Mouse (Mus musculus): ENCODE measurements at regions not wholly inside any gene's neighbourhood (a gene's known extent, or its start where the extent isn't known, plus 50 kb on each side); places are given as distances from the start of the nearest gene placed in this dataset.
"Not testable (repeated sequence)": the region's sequence is repeated elsewhere in the genome, so short reads cannot be mapped to it uniquely, and the experiment has no call there.

- no peaks in the 10 kb centered on the region for H3K4me1 ChIP-seq (ENCODE audit: control insufficient read depth, insufficient read depth, insufficient read length, low read length)
- H3K4me3 ChIP-seq (ENCODE audit: insufficient read depth, low read depth, low read length): no peak overlapping the region
- H3K27ac ChIP-seq (replicated peaks; ENCODE audit: low read depth, low read length): no peak overlapping the region
Measured at GRCm38 (mm10) chr16:55758707-55759067, 80.0 kb downstream of the Nfkbiz start.

- Histone ChIP-seq H3K27ac (replicated peaks; ENCODE audit: low read depth, low read length) (no peak overlapping the region), H3K4me3 (ENCODE audit: insufficient read depth, low read depth, low read length) (no peak overlapping the region), H3K4me1 (ENCODE audit: control insufficient read depth, insufficient read depth, insufficient read length, low read length) (no peaks in the 10 kb centered on the region)
Measured at GRCm38 (mm10) chr16:55757952-55758706, 80.6 kb downstream of the Nfkbiz start.

GRCm38 (mm10) chr16:55757422-55757815, 81.3 kb downstream of the Nfkbiz start:
- not testable (repeated sequence) for H3K4me1 ChIP-seq (ENCODE audit: control insufficient read depth, insufficient read depth, insufficient read length, low read length)

GRCm38 (mm10) chr16:55756764-55757421, 81.8 kb downstream of the Nfkbiz start:
- Histone ChIP-seq H3K4me3 (ENCODE audit: insufficient read depth, low read depth, low read length) (no peak overlapping the region), H3K4me1 (ENCODE audit: control insufficient read depth, insufficient read depth, insufficient read length, low read length) (no peaks in the 10 kb centered on the region), H3K27ac (replicated peaks; ENCODE audit: low read depth, low read length) (no peak overlapping the region)

More at GRCm38 (mm10) chr16:55757422-55757815, 81.3 kb downstream of the Nfkbiz start:
- not testable (repeated sequence) for H3K27ac ChIP-seq (replicated peaks; ENCODE audit: low read depth, low read length); H3K4me3 ChIP-seq (ENCODE audit: insufficient read depth, low read depth, low read length)

GRCm38 (mm10) chr16:55755309-55755832, 83.3 kb downstream of the Nfkbiz start:
- H3K27ac ChIP-seq (replicated peaks; ENCODE audit: low read depth, low read length): no peak overlapping the region
- H3K4me1 ChIP-seq (ENCODE audit: control insufficient read depth, insufficient read depth, insufficient read length, low read length): no peaks in the 10 kb centered on the region
- H3K4me3 ChIP-seq (ENCODE audit: insufficient read depth, low read depth, low read length): no peak overlapping the region

GRCm38 (mm10) chr16:55754092-55754763, 84.5 kb downstream of the Nfkbiz start:
- Histone ChIP-seq H3K4me1 (ENCODE audit: control insufficient read depth, insufficient read depth, insufficient read length, low read length) (no peaks in the 10 kb centered on the region), H3K27ac (replicated peaks; ENCODE audit: low read depth, low read length) (peak overlapping the region; percentile 72)

GRCm38 (mm10) chr16:55753380-55753779, 85.3 kb downstream of the Nfkbiz start:
- no peak overlapping the region for H3K27ac ChIP-seq (replicated peaks; ENCODE audit: low read depth, low read length)
- H3K4me3 ChIP-seq (ENCODE audit: insufficient read depth, low read depth, low read length): no peak overlapping the region
- no peaks in the 10 kb centered on the region for H3K4me1 ChIP-seq (ENCODE audit: control insufficient read depth, insufficient read depth, insufficient read length, low read length)

More at GRCm38 (mm10) chr16:55754092-55754763, 84.5 kb downstream of the Nfkbiz start:
- H3K4me3 ChIP-seq (ENCODE audit: insufficient read depth, low read depth, low read length): 0 out of 2 replicates have a peak overlapping the region, but pooled peaks have one; percentile 12

- Histone ChIP-seq H3K27ac (replicated peaks; ENCODE audit: low read depth, low read length) (peak overlapping the region; percentile 21), H3K4me1 (ENCODE audit: control insufficient read depth, insufficient read depth, insufficient read length, low read length) (no peaks in the 10 kb centered on the region), H3K4me3 (ENCODE audit: insufficient read depth, low read depth, low read length) (no peak overlapping the region)
Measured at GRCm38 (mm10) chr16:55747250-55747649, 91.4 kb downstream of the Nfkbiz start.

- no peaks in the 10 kb centered on the region for H3K4me1 ChIP-seq (ENCODE audit: control insufficient read depth, insufficient read depth, insufficient read length, low read length)
- no peak overlapping the region for H3K27ac ChIP-seq (replicated peaks; ENCODE audit: low read depth, low read length)
- no peak overlapping the region for H3K4me3 ChIP-seq (ENCODE audit: insufficient read depth, low read depth, low read length)
Measured at GRCm38 (mm10) chr16:55746159-55746558, 92.5 kb downstream of the Nfkbiz start.

GRCm38 (mm10) chr16:55745094-55745493, 93.6 kb downstream of the Nfkbiz start:
- no peaks in the 10 kb centered on the region for H3K4me1 ChIP-seq (ENCODE audit: control insufficient read depth, insufficient read depth, insufficient read length, low read length)
- H3K4me3 ChIP-seq (ENCODE audit: insufficient read depth, low read depth, low read length): no peak overlapping the region
- no peak overlapping the region for H3K27ac ChIP-seq (replicated peaks; ENCODE audit: low read depth, low read length)

- H3K4me1 ChIP-seq (ENCODE audit: control insufficient read depth, insufficient read depth, insufficient read length, low read length): no peaks in the 10 kb centered on the region
- no peak overlapping the region for H3K4me3 ChIP-seq (ENCODE audit: insufficient read depth, low read depth, low read length)
- H3K27ac ChIP-seq (replicated peaks; ENCODE audit: low read depth, low read length): no peak overlapping the region
Measured at GRCm38 (mm10) chr16:55741099-55741863, 97.4 kb downstream of the Nfkbiz start.

GRCm38 (mm10) chr16:55738741-55739140, 100.0 kb downstream of the Nfkbiz start:
- Histone ChIP-seq H3K4me3 (ENCODE audit: insufficient read depth, low read depth, low read length) (no peak overlapping the region), H3K4me1 (ENCODE audit: control insufficient read depth, insufficient read depth, insufficient read length, low read length) (no peaks in the 10 kb centered on the region), H3K27ac (replicated peaks; ENCODE audit: low read depth, low read length) (no peak overlapping the region)

- H3K4me1 ChIP-seq (ENCODE audit: control insufficient read depth, insufficient read depth, insufficient read length, low read length): no peaks in the 10 kb centered on the region
- H3K4me3 ChIP-seq (ENCODE audit: insufficient read depth, low read depth, low read length): no peak overlapping the region
- H3K27ac ChIP-seq (replicated peaks; ENCODE audit: low read depth, low read length): no peak overlapping the region
Measured at GRCm38 (mm10) chr16:55735476-55735968, 103.2 kb downstream of the Nfkbiz start.

- no peak overlapping the region for H3K27ac ChIP-seq (replicated peaks; ENCODE audit: low read depth, low read length)
- H3K4me1 ChIP-seq (ENCODE audit: control insufficient read depth, insufficient read depth, insufficient read length, low read length): no peaks in the 10 kb centered on the region
Measured at GRCm38 (mm10) chr16:55734301-55734700, 104.4 kb downstream of the Nfkbiz start.

More at GRCm38 (mm10) chr16:55734301-55734700, 104.4 kb downstream of the Nfkbiz start:
- H3K4me3 ChIP-seq (ENCODE audit: insufficient read depth, low read depth, low read length): no peak overlapping the region
